Mouse (Mus musculus) CD4-positive, CD25-positive, alpha-beta regulatory T cell, adult 2 months (primary cell): ENCODE data around the gene Slc23a4.

Experiments
- DNase-seq: peaks from one replicate; pipeline ENCODE4 v3.0.0-alpha.2; 2012; ENCODE audit warnings: low read depth, low spot score

Gene Slc23a4

GRCm38 (mm10) chr6:34955862-34956241 lies 32.4 kb downstream of the Slc23a4 start:
- no peak for DNase-seq

GRCm38 (mm10) chr6:34954926-34955861 lies 33.0 kb downstream of the Slc23a4 start:
- DNase-seq: peak; percentile 84

- DNase-seq: peak; percentile 45
These were observed 36.1 kb downstream of the Slc23a4 start for GRCm38 (mm10) chr6:34951956-34952667.

GRCm38 (mm10) chr6:34951518-34951917 lies 36.7 kb downstream of the Slc23a4 start:
- no peak for DNase-seq

DNA sequence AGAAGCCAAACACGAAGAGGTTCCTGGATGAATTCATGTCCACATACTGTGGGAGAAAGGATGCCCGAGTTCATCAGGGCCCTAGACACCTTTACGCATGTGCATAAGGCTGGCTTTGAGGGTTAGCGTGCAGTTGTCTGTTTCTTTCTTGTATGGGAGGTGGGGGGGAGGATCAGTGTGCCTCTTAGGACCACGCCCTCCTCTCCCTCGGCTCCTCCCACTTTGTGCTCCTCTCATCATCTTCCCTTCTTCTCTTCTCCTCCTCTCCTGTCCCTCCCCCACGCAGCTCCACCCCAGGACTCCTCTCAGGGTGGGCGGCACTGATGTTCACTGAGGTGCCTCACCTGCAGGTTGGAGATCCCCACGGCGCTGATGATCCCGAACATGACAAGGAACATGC lies 39.7 kb downstream of the Slc23a4 start:
- no peak for DNase-seq

GRCm38 (mm10) chr6:34946486-34947079 lies 41.6 kb downstream of the Slc23a4 start:
- no peak for DNase-seq

DNA sequence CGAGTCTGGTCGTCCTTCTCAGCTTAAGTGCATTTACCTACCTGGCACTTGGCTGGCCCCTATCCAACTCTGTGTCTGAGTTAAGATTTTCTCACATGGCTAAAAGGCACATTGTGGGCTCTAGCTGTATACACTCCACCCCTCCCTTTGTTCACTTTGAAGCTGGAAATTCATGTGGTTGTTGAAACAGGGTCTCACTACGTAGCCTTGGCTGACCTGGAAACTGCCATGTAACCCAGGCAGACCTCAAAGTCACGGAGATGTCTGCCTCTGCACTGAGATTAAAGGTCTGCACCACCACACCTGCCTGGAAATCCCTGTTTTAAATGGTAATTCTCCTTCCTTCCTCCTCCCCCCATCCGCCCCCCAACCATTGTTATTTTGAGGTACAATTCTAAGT lies 44.7 kb downstream of the Slc23a4 start:
- no peak for DNase-seq

DNA sequence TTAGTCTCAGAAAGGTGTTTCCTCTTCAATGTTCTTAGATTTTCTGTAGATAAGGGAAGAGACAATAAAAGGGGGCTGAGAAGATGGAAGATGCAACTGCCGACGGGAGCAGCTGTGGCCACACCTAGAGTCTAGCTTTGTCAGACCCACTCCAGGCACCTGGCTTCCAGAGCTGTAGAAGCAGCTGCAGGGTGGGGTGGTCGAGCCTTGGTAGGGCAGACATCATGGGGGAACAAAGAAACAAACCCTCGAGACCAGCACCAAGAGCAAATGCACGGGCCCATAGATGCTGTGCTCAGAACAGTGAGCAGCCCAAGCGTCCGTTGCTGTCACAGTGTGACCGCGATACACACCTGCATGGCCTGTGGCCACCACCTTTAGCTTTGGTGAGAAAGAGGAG lies 45.8 kb downstream of the Slc23a4 start:
- DNase-seq: no peak

DNA sequence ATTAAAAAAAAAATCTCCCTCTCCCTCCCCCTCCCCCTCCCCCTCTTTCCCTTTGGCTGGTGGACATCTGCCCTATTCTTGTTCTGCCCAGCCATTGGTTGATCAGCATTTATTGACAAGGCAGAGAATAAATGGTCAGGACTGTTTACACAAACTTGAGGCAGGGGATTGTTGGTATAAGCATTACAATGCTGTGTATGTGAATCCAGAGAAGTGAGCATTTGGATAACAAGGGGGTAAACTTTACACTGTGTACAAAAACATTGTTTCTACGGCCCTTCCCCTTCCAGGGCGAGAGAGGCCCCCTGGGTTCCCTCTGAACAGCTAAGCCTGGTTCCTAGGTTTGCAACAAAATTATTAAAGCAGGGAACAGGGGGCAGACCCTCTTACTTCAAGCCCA lies 46.7 kb downstream of the Slc23a4 start:
- no peak for DNase-seq

DNA sequence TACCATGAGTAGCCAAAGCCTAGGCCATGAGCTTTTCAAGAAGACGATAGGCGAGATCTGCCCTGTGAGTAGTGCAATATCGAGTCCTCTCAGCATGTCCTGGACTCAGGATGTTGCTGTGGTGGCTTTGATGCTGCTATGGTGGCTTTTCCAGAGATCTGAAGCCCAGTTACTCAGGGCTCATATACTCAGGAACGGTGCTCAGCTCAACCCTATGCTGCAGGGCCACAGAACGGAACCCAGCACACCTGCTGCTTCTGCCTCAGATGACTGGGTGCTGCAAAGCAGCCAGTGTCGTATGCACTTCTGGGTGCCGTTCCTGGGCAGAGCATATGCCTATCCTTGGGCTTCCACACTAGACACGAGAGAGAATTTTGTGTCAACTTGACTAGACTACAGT lies 48.8 kb downstream of the Slc23a4 start:
- peak; percentile 19 for DNase-seq

GRCm38 (mm10) chr6:34938929-34939325 lies 49.3 kb downstream of the Slc23a4 start:
- no peak for DNase-seq

- DNase-seq: peak; percentile 57
These were observed 49.8 kb downstream of the Slc23a4 start for GRCm38 (mm10) chr6:34938280-34938928.

GRCm38 (mm10) chr6:34936743-34937142 lies 51.5 kb downstream of the Slc23a4 start:
- DNase-seq: peak; percentile 32

- DNase-seq: no peak
These were observed 55.6 kb downstream of the Slc23a4 start for GRCm38 (mm10) chr6:34932633-34933032.

GRCm38 (mm10) chr6:34927594-34927993 lies 60.6 kb downstream of the Slc23a4 start:
- no peak for DNase-seq

GRCm38 (mm10) chr6:34927156-34927555 lies 61.0 kb downstream of the Slc23a4 start:
- DNase-seq: peak; percentile 81

DNA sequence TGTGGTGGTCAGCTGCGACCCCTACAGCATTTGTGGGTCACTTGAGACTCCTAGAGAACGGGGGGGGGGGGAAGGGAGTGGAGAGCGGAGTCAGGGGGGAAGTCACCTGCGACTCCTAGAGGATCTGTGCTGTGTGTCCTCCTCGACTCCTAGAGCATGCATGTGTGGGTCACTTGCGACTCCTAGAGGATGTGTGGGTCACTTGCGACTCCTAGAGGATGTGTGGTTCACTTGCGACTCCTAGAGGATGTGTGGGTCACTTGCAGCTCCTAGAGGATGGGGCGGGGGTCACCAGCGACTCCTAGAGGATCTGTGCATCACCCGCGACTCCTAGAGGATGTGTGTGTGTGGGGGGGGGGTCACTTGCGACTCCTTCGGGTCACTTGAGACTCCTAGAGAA lies 66.3 kb downstream of the Slc23a4 start:
- DNase-seq: peak; percentile 69

GRCm38 (mm10) chr6:34920631-34921030 lies 67.6 kb downstream of the Slc23a4 start:
- DNase-seq: no peak

- no peak for DNase-seq
These were observed 68.2 kb downstream of the Slc23a4 start, which contains the start of gene Stra8 for GRCm38 (mm10) chr6:34919956-34920355. Gene Stra8, plus strand, starts transcription at chr6:34920163.

- DNase-seq: no peak
These were observed 69.1 kb downstream of the Slc23a4 start for GRCm38 (mm10) chr6:34919146-34919545.

DNA sequence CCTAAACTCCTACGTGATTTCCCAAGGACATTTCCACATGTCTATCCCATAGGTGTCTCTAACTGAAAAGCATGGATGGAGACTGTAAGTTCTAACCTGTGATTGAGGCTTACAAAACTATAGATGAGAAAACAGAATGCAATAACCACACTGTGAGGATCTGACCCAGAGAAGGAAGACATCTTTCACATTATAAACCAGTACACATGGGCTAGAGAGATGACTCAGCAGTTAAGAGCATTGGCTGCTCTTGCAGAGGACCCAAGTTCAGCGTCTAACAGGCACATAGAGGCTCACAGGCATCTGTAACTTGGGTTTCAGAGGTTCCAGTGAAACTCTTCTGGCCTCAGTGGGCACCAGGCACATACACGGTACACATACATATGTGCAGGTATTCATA lies 73.7 kb downstream of the Slc23a4 start:
- no peak for DNase-seq
